Mouse (Mus musculus) liver, postnatal 0 days (tissue): Measurements from ENCODE around the gene Ptprc. TPM values are rescaled to one million over a fixed set of nuclear protein-coding genes. Genes with fewer than 3 reads are reported as not detected.

Experiments
- ATAC-seq: fragments of 200-750 bp; cut with Nextera tagmentation; 2 replicates; pipeline ENCODE4 v1.8.0; 2017; ENCODE audit warnings: mild to moderate bottlenecking, moderate library complexity
- DNase-seq: peaks from one replicate; pipeline ENCODE4 v3.0.0-alpha.2; 2016
- H3K27ac ChIP-seq: fragments of 300-500 bp; sonication (generic); 2 replicates; pipeline ENCODE4 v1.5.1; 2014; ENCODE audit warnings: antibody characterized with exemption, moderate library complexity, mild to moderate bottlenecking, low read depth
- H3K27me3 ChIP-seq: fragments of 300-500 bp; sonication (generic); 2 replicates; pipeline ENCODE4 v1.6.1; 2014; ENCODE audit warnings: low read length, control low read depth, mixed read lengths; ENCODE audit not compliant: insufficient read depth
- H3K36me3 ChIP-seq: fragments of 300-500 bp; sonication (generic); replicated peaks from 2 replicates; pipeline ENCODE4 v1.6.1; 2014; ENCODE audit warnings: mild to moderate bottlenecking, control low read depth, low read length, moderate library complexity, mixed read lengths; ENCODE audit not compliant: insufficient read depth
- H3K4me1 ChIP-seq: fragments of 300-500 bp; sonication (generic); 2 replicates; pipeline ENCODE4 v1.6.1; 2014; ENCODE audit warnings: antibody characterized with exemption, mild to moderate bottlenecking, control low read depth; ENCODE audit not compliant: insufficient read depth
- H3K4me2 ChIP-seq: fragments of 300-500 bp; sonication (generic); 2 replicates; pipeline ENCODE4 v1.6.1; 2014; ENCODE audit warnings: low read depth, mild to moderate bottlenecking, low read length, moderate library complexity, mixed read lengths
- H3K4me3 ChIP-seq: fragments of 300-500 bp; sonication (generic); 2 replicates; pipeline ENCODE4 v1.5.1; 2014; ENCODE audit warnings: low read depth, low read length
- H3K9ac ChIP-seq: fragments of 300-500 bp; sonication (generic); replicated peaks from 2 replicates; pipeline ENCODE4 v1.6.1; 2014; ENCODE audit warnings: mild to moderate bottlenecking, moderate library complexity
- H3K9me3 ChIP-seq: fragments of 300-500 bp; sonication (generic); 2 replicates; pipeline ENCODE4 v1.6.1; 2016; ENCODE audit warnings: mild to moderate bottlenecking, control low read depth, low read length, mixed read lengths
- CTCF ChIP-seq: sonication (generic); IDR thresholded peaks from 2 replicates; pipeline ENCODE4 v1.5.1; 2016; ENCODE audit warnings: antibody characterized with exemption, low read depth
- EP300 ChIP-seq: IDR thresholded peaks from 2 replicates; pipeline ENCODE4 v1.6.1; 2016; ENCODE audit warnings: antibody characterized with exemption, low read depth, mild to moderate bottlenecking
- WGBS: fragments of 180-500 bp; shearing (Covaris S2); extraction: QIAGEN DNeasy Blood & Tissue Kit; methylation state at CpG from one replicate; pipeline ENCODE4 v1.1.7; 2014; ENCODE audit not compliant: insufficient replicate concordance; 5-methylcytosine and 5-hydroxymethylcytosine counted together
- polyA plus RNA-seq: library from polyadenylated mRNA; unstranded; fragments of >200 nt; fragmentation: Nextera tagmentation; extraction: Ambion mirVana; gene quantifications from 2 replicates; pipeline ENCODE4 v1.2.1, GENCODE M21; 2015

Gene Ptprc
- polyA plus RNA-seq, 1 experiment from 2014 or later = 12.3 TPM

- H3K9ac ChIP-seq = no peak overlapping the region
- H3K4me1 ChIP-seq = no peaks in the 10 kb centered on the region
- 61% methylated on average over 5 of the region's 5 CpGs for WGBS
- DNase-seq (no peak), ATAC-seq (no peak)
- H3K4me2 ChIP-seq = no peak overlapping the region
- H3K27me3 ChIP-seq = no peaks in the 10 kb centered on the region
- no peak overlapping the region for H3K4me3 ChIP-seq
- TF ChIP-seq EP300 (no peak), CTCF (no peak)
- H3K9me3 ChIP-seq = no peaks in the 10 kb centered on the region
- no peak overlapping the region for H3K27ac ChIP-seq
- H3K36me3 ChIP-seq = no peaks in the 10 kb centered on the region
These were observed 138.0 kb downstream of the Ptprc start for GRCm38 (mm10) chr1:138037484-138037883.

DNA sequence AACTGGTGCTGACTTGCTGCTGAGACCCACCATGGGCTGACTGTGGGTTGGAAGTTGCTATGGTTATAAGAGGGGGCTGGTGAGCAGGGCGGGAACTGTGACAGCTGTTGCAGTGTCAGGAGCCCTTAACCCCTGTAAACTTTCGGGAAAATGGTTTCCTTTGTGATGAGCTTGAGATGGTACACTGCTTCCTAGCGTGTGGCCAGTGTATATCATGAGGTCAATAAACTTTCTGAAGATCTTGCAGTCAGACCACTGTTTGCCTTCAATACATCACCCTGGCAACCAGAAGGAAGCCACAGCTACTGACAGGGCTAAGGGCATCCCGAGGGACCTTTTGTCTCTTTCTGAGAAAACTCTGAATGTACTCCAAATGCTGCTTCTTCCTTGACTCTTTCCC is 145.9 kb downstream of the Ptprc start:
- Histone ChIP-seq H3K4me1 (no peaks in the 10 kb centered on the region), H3K4me2 (no peak overlapping the region), H3K9ac (no peak overlapping the region), H3K36me3 (no peaks in the 10 kb centered on the region), H3K9me3 (no peaks in the 10 kb centered on the region), H3K4me3 (no peak overlapping the region), H3K27me3 (no peaks in the 10 kb centered on the region), H3K27ac (no peak overlapping the region)
- DNase-seq (no peak), ATAC-seq (no peak)
- 59% methylated on average over 4 of the region's 4 CpGs for WGBS
- TF ChIP-seq EP300 (no peak), CTCF (no peak)

- Histone ChIP-seq H3K27me3 (no peaks in the 10 kb centered on the region), H3K9me3 (no peaks in the 10 kb centered on the region), H3K9ac (no peak overlapping the region), H3K4me1 (no peaks in the 10 kb centered on the region), H3K4me3 (no peak overlapping the region), H3K27ac (no peak overlapping the region), H3K36me3 (no peaks in the 10 kb centered on the region), H3K4me2 (no peak overlapping the region)
- ATAC-seq (no peak), DNase-seq (no peak)
- TF ChIP-seq EP300 (no peak), CTCF (no peak)
- WGBS = 83% methylated on average over 1 of the region's 1 CpGs
These were observed 150.2 kb downstream of the Ptprc start for GRCm38 (mm10) chr1:138025298-138025697.

DNA sequence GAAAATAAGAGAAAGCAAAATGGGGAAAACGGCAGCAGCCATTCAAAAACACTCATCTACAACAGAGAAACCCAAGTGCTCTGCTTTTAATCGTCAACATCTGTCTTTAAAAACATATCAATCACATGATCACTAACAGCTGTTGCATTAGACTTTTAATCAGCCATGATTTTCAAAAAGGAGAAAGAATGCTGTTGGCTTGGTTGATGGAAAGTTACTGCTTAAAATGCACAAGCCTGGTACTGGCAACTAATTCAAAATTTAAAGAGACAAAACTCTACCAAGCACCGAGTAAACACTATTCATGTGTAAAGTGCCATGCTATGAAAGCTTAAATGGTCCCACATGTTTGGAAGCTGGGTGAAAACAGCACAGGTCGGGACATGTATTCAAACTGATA is 151.9 kb downstream of the Ptprc start:
- ATAC-seq (no peak), DNase-seq (no peak)
- WGBS = 70% methylated on average over 4 of the region's 4 CpGs
- H3K4me3 ChIP-seq = no peak overlapping the region
- H3K9ac ChIP-seq = no peak overlapping the region
- H3K36me3 ChIP-seq = no peaks in the 10 kb centered on the region
- H3K27ac ChIP-seq = no peak overlapping the region
- H3K27me3 ChIP-seq = no peaks in the 10 kb centered on the region
- no peaks in the 10 kb centered on the region for H3K9me3 ChIP-seq
- TF ChIP-seq EP300 = no peak
- no peak for TF ChIP-seq CTCF
- H3K4me1 ChIP-seq = no peaks in the 10 kb centered on the region
- H3K4me2 ChIP-seq = no peak overlapping the region

GRCm38 (mm10) chr1:138022918-138023295 is 152.6 kb downstream of the Ptprc start:
- Histone ChIP-seq H3K4me3 (no peak overlapping the region), H3K27me3 (no peaks in the 10 kb centered on the region), H3K4me1 (no peaks in the 10 kb centered on the region), H3K4me2 (no peak overlapping the region), H3K9ac (no peak overlapping the region), H3K36me3 (no peaks in the 10 kb centered on the region), H3K9me3 (no peaks in the 10 kb centered on the region), H3K27ac (no peak overlapping the region)
- WGBS = 72% methylated on average over 3 of the region's 3 CpGs
- no peak for TF ChIP-seq EP300
- ATAC-seq (no peak), DNase-seq (no peak)

- Histone ChIP-seq H3K9ac (no peak overlapping the region), H3K4me2 (no peak overlapping the region), H3K4me1 (no peaks in the 10 kb centered on the region), H3K4me3 (no peak overlapping the region), H3K9me3 (no peaks in the 10 kb centered on the region), H3K27ac (no peak overlapping the region), H3K27me3 (no peaks in the 10 kb centered on the region), H3K36me3 (no peaks in the 10 kb centered on the region)
- DNase-seq = no peak
- no peak for ATAC-seq
- WGBS = 75% methylated on average over 11 of the region's 11 CpGs
- TF ChIP-seq EP300 (no peak), CTCF (no peak)
These were observed 153.3 kb downstream of the Ptprc start for GRCm38 (mm10) chr1:138021962-138022917.

Other genes with a start within 250 kb of the Ptprc start
- gene Atp6v1g3, start 98.0 kb upstream of the Ptprc start, polyA plus RNA-seq = not detected in 2 replicates